Mouse (Mus musculus) mouse trophoblast stem cell (cell line): ENCODE data around the gene Lats2.
"Not testable (repeated sequence)": the region's sequence is repeated elsewhere in the genome, so short reads cannot be mapped to it uniquely, and the experiment has no call there.

ENCODE experiments used
- in situ Hi-C, 2 experiments: fragments of 300-500 bp; cut with MseI, MboI; formaldehyde crosslinking; loops; 2 replicates in 1 of 2; 3 replicates in 1 of 2; pipeline ENCODE4 v1.15.1; 2025

The Lats2 gene

DNA sequence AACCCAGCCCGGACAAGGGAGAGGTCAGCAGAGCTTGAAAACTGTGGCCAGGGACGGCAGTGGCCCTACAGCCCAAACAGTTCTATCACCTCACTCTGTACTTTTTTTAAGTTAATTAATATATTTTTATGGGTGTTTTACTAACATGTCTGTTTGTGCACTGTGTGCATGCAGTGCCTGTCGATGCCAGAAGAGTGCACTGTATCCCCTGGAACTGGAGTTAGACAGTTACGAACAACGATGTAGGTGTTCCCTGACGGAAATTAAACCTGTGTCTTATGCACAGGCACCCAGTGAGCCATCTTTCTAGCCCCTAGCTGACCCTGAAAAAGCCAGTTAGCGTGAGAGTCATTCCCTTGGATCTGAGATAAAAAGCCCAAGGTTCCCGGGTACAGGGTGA lies 62.6 kb downstream of the Lats2 start:
- in situ Hi-C loops = no loop called here

DNA sequence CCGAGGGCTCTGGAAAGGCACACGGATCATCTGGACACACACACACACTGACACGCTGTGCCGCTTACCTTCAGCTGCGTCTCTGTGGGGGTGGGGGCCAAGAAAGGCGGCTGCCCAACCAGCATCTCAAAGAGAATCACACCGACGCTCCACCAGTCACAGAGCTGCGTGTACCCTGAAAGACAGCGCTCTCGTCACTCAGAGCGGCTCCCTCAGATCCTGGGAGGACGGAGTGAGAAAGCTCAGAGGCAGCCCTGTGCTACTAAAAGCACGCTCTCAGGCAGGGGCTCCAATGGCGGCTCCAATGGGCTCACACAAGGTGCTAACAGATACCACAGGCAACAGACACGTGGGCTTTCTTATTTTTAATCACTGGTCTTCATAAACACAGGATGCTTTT lies 63.9 kb downstream of the Lats2 start:
- in situ Hi-C loops = no loop called here

DNA sequence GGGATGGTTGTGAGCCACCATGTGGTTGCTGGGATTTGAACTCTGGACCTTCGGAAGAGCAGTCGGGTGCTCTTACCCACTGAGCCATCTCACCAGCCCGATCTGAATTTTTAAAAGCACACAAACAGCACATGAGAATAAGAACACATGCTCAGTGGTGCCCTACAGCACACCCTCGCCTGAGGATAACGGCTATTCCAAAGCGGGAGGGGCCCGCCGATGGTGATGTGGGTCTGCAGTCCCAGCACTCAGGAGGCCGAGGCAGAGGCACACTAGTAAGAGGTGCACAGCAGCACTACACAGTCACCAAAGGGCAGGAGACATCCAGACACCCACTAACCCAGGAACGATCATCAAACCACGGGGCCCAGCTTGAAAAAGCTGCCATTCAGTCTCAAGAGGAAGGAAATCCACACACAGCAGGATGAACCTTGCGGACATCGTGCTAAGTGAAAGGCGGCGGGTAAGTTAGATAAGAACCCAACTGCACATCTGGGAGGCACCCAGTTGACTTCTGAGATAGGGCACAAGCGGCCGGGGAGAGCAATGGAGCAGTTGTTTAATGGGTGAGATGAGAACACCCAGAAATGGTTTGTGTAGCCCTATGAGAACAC lies 65.6 kb downstream of the Lats2 start:
- in situ Hi-C loops = no loop called here

DNA sequence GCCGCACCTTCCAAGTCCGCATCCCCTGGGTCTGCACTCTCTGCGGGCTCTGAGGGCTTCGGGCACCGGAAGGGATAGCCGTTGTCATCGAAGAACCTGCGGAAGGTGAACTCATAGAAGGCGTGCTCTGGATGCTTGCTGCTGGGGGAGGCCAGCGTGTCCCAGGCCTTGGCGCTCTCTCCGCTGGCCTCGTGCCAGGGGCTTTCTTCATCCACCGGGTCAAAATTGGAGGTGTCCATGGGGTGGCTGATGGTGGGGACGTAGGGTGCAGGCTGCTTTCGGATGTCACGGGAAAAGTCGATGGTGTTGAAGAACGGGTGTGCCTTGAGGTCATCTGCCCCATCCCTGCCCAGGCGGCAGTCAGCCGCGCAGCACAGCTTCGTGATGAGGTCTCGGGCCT lies 66.9 kb downstream of the Lats2 start:
- in situ Hi-C loops = no loop called here

DNA sequence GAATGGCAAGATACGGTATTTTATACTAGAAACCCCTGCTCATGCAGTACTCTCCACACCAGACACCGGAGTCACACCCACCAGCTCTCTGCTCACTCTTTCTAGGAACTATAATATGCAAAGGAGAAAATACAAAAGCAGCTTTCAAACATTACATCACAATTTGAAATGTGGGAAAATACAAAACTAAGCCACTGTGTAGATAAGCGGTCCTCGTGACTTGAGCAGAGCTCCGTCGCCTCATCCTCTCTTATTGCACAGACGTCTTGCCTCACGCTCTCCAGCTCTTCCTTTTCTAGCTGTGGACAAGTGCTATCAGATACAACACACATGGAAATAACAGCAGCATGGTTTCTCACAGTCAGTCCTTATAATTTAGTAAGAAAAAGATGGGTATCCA lies 67.5 kb downstream of the Lats2 start:
- in situ Hi-C loops = no loop called here

DNA sequence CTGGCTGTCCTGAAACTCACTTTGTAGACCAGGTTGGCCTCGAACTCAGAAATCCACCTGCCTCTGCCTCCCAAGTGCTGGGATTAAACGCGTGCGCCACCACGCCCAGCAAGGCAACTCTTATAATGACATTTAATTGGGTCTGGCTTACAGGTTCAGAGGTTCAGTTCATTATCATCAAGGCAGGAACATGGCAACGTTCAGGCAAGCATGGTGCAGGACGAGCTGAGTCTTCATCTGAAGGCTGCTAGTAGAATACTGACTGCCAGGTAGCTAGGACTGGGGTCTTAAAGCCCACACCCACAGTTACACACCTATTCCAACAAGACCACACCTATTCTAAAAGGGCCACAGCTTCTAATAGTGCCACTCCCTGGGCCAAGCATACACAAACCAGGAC lies 70.1 kb downstream of the Lats2 start:
- in situ Hi-C loops = loop anchor here in 1 of 2 experiments (10.0 kb wide), 1 partner anchor 107 kb away; the partner anchor contains the start of gene Sap18

DNA sequence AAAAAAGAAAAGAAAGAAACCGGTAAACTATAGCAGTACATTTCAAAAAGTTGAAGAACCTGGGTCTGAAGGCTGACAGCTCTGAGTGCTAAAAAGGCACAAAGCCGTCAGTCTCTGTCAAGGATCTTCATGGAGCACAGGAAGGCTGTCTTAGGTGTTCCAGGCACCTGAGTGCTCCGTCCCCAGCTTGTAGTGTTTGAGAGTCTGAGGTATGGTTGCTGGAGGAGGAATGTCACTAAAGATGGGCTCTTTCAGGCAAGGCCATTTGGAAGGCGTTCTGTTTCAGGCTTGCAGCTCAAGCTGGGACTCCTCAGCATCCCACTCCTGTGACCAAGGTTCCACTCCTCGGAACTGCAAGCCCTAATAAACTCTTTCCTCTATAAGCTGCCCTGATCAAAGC lies 70.7 kb downstream of the Lats2 start:
- in situ Hi-C loops = loop anchor here in 1 of 2 experiments (10.0 kb wide), 1 partner anchor 107 kb away; the partner anchor contains the start of gene Sap18

DNA sequence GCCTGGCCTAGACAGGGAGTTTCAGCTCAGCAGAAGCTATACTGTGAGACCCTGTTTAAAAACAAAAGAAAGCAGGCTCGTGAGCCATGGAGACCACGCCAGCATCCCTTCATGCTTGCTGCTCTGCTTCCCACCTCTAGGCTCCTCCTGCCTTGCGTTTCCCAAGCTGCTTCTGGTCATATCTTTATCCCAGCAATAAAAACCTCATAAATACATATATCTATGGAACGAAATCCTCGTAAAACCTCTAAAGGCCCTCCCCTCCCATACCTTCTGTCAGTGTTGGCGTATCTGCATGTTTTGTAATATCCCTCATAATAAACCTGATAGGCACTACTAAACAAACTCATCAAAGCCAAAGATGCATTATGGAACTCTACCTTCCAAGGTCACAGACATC lies 71.5 kb downstream of the Lats2 start:
- in situ Hi-C loops = loop anchor here in 1 of 2 experiments (10.0 kb wide), 1 partner anchor 108 kb away; the partner anchor contains the start of gene Sap18

DNA sequence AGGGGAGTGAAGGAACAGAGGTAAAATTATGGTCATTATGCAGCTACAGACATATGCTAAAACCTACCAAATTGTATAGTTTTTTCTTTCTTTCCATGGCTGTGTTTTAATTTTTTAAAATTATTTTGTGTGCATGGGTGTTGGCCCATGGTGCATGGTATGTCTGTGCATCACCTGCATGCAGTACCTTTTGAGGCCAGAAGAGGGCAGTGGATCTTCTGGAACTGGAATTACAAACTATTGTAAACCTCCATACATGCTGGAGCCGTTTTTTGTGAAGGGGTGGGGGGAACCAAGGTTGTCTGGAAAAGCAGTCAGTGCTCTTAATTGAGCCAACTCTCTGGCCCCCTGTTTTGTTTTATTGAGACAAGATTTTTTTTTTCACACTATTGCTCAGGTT lies 73.6 kb downstream of the Lats2 start:
- in situ Hi-C loops = loop anchor here in 1 of 2 experiments (10.0 kb wide), 1 partner anchor 110 kb away; the partner anchor contains the start of gene Sap18

DNA sequence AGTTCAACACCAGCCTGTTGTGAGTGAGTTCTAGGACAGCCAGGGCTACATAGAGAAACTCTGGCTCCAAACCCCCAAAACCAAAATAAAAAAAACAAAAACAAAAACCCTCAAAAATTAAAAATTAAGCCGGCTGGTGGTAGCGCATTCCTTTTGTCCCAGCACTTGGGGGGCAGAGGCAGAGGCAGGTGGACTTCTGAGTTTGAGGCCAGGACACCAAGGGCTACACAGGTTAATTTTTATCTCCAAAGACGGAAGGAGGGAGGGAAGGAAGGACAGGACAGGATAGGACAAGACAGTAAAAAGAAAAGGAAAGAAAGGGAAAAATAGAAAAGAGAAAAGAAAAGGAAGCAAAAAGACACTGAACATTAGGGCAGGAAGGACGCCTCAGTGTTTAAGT lies 75.4 kb downstream of the Lats2 start:
- in situ Hi-C loops = loop anchor here in 1 of 2 experiments (10.0 kb wide), 1 partner anchor 112 kb away; the partner anchor contains the start of gene Sap18

DNA sequence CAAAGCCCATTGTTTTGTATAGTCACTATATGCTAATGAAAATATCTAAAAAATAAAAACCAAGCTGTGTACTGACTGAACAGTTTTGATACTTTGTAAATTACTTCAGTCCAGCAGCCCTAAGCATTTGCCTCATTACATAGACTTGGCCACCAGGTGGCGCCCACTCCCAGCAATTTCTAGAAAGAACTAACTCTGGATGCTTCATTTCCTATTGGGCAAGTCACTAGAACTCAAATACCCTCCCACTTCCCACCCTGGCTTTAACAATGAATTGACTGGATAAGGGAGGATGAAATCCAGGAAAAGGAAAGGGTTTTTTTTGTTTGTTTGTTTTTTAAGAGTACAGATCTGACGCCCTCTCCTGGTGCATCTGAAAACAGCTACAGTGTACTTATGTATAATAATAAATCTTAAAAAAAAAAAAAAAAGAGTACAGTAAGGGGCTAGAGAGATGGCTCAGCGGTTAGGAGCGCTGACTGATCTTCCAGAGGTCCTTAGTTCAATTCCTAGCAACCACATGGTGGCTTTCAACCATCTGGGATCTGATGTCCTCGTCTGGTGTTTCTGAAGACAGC lies 78.1 kb downstream of the Lats2 start:
- in situ Hi-C loops = loop anchor here in 1 of 2 experiments (10.0 kb wide), 1 partner anchor 115 kb away; the partner anchor contains the start of gene Sap18

DNA sequence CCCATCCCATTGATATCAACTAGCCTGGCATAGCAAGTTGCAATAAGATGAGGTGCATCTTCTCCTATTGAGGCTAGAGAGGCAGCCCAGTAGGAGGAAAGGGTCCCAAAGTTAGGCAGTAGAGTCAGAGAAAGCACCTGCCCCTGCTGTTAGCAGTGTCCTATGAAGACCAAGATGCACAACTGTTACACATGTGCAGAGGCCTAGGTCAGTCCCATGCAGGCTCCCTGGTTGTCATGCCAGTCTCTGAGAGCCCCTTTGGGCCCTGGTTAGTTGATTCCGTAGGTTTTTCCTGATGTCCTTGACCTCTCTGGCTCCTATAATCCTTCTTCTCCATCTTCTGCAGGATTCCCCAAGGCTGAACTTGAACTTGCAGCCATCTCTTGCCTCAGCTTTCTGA lies 78.7 kb downstream of the Lats2 start:
- in situ Hi-C loops = no loop called here

DNA sequence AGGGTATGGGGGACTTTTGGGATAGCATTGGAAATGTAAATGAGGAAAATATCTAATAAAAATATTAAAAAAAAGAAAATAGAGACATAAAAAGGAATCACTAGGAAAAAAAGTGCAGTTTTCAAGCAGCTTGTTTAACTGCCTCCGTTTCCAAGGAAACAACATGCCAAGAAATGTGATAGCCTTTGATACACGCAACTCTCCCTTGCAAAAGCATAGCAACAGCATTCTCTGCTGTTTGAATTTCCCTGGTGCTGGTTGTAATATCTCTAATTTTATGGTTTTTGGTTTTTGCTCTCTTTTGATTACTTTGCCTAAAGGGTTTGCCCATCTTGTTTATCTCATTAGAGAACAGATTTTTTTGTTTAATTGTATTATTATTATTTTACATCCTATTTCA lies 82.7 kb downstream of the Lats2 start:
- in situ Hi-C loops = no loop called here

DNA sequence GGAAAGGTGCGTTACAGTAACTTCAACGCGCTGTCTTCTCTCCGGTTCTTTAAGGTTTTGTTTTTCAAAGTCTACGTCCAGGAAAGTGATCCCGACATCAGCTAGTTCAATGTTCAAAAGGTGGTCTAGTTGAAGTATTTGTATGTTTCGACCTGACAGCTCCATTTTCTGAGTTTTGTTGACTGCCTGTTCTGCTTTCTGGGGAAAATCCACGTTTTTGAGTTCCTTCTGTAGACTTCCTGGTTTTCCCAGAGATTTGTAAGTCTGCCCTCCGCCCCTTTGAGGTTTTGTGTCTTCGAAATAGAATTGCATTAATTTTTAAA lies 92.6 kb downstream of the Lats2 start:
- in situ Hi-C loops = no loop called here

DNA sequence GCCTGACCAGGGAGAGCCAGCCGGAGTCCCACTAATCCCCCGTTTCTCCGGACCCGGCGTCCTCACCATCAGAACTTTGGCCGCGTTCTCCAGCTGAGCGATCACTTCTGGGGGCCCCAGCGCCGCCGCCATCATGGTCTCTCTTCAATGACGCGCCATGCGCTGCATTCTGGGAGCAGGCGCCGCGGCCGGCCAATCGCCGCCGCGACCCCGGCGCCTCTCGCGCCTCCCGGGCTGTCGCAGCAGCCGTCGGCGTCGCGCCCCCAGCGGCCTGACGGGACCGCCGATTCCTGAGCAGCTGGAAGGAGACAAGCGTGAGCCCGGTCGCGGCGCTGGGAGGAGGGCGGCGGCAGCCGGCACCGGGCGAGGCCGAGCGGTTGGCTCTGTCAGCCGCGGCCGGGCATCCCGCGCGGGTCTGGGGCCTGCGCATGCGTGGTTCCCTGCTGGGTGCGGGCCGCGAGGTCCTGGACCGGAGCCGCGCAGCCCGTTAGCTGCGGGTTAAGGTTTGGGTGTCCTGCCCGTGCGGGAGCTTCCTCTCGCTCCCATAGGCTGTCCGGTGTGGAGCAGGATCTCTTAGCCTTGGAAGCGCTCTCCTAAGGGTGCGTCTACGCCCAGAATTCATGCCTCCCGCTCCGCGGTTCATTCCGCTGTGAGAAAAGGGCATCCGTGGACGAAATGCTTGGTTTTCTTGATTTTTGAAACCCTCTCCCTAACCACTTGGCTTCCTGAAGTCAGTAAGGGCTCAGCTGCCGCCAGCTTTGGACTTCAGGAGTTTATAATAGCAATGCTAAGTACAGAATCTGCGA lies 93.2 kb downstream of the Lats2 start, which contains the start of gene Xpo4:
Gene Xpo4 (minus strand): TSS at position 609 of the 806 bp plus-strand sequence.
- in situ Hi-C loops = no loop called here

DNA sequence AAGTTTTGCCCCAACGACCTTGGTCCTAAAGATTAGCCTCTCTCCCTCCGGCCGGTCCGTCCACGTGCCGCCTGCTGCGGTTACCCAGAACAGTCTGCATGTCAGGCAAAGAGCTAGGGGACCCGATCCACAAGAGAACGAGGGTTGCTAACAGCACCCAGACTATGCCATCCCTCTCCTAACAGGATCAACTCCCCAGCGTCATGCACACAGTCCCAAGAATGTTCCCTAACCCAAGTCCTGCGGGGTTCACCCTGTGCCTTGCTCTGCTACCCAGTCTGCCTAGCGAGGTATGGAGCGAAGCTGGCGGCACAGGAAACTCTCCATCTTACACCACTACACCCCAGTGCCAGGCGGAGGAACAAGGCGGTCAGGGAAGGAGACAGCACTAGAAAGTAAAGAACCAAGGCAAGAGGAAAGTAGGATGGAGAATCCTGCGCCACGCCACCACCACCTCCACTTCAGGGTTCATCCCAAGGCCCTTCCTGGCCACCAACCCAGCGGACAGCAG lies 93.8 kb downstream of the Lats2 start:
- in situ Hi-C loops = no loop called here

DNA sequence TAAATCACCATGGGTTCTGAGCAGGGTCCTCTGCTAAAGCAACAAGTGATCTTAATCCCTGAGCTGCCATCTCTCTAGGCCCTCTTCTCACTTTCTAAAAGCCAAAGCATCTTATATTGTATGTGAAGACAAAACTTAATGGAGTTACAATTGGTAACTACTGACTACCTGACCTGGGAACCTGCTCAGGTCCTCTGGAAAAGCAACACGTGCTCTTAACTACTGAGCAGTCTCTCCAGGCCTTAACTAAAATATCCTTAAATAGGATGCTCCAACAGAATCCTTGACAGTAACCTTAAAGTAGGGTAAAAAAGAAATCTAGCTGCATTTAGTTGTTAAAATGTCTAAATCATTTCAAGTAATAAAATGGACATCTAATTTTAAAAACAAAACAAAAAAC lies 94.6 kb downstream of the Lats2 start:
- in situ Hi-C loops = no loop called here

DNA sequence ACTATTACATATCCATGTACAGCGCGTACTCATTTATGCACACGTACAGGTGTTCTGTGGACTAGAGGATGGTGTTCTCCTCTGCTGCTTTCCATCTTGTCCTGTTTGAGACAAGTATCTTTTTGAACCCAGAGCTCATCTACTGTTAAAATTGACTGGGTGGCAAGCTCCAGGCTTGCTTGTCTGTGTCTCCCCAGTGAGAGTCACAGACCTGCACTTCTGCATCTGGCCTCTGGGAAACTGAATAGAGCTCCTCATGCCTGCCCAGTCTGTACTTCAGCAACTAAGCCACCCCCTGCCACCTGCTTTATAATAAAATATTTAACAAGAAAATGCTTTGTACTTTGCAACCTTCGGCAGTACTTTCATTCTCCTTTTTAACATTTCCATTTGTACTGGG lies 99.9 kb downstream of the Lats2 start:
- in situ Hi-C loops = no loop called here

DNA sequence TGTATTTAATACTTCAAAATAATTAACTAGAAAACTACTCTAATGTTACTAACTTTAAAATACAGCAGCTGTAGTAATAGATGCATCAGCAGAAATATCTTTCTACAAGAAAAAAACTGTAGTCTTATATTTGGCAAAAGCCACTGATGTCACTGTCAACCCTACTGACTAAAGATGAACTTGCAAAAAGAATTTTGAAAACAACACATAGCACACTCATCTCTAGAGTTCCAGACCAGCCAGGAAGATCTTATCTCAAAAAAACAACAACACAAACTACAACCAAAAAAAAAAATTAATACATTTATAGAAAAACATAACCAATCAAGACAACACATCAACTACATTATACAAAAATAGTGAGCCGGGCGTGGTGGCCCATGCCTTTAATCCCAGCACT lies 100.7 kb downstream of the Lats2 start:
- in situ Hi-C loops = no loop called here

DNA sequence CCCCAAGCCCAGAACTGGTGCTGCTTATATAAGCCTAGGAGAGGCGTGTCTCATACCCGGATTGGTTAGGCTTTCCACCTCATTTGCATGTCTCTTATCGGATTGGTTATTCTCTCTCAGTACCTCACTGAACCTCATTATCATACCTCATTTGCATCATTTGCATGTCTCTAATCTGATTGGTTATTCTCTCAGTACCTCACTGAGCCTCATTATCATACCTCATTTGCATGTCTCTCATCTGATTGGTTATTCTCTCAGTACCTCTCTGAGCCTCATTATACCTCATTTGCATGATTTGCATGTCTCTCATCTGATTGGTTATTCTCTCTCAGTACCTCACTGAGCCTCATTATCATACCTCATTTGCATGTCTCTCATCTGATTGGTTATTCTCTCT lies 101.7 kb downstream of the Lats2 start:
- in situ Hi-C loops = not testable (repeated sequence)

DNA sequence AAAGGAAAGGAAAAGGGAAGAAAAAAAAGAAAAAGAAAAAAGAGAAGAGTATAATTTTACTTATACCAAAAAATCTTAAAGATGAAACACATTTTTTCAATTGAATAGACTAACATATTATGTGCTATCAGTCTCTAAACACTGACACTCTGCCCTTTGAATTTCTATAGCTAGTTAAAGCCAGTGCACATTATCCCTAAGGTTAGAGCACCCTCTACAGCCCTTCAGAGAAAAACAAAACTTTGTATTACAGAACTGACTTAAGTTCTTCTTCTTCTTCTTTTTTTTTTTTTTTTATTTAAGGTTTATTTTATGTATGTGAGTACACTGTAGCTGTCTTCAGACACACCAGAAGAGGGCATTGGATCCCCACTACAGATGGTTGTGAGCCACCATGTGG lies 108.7 kb downstream of the Lats2 start:
- in situ Hi-C loops = no loop called here

DNA sequence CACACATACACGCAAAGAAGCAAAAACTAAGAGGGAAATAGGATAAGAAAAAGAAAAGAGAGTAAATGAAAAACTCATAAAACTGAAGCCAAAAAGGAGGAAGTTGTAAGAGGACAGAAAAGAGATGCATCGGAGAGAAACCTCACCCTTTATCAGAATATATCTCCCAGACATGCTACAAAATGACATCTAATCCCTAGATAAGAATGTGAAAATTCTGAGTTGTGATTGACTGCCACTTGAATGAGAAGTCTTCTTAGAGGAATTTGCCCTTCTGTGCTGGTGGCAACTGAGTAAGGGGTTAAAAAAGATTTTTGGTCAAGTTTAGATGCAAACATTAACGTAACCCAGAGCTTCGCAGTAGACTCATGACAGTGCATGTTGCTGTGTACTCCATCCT lies 112.0 kb downstream of the Lats2 start:
- in situ Hi-C loops = no loop called here
